Mouse (Mus musculus) c-Kit-positive CD71-positive TER-119-negative erythroid progenitor cells, embryonic 14.5 days (primary cell): Measurements from ENCODE around the gene Dkc1.
"Not testable (repeated sequence)": the region's sequence is repeated elsewhere in the genome, so short reads cannot be mapped to it uniquely, and the experiment has no call there.

Experiments
- DNase-seq: peaks from one replicate; pipeline ENCODE4 v3.0.0-alpha.2; 2013; ENCODE audit warnings: low read depth

The Dkc1 gene

DNA sequence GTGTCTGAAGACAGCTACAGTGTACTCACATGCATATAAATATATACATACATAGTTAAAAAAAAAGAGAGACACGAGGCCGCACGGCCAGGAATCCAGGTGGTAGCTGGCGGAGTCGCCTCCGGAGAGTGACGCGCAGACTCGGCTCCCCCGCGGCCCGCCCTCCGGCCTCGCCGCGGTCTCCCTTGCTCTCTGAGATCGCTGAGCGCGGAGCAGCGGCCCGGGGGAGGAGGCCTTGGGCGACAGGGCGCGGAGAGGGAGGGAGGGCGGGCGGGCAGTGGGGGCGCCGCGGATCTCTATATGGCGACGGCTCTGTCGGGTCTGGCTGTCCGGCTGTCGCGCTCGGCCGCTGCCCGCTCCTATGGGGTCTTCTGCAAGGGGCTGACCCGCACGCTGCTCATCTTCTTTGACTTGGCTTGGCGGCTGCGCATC lies 47.5 kb downstream of the Dkc1 start:
- DNase-seq: not testable (repeated sequence)

DNA sequence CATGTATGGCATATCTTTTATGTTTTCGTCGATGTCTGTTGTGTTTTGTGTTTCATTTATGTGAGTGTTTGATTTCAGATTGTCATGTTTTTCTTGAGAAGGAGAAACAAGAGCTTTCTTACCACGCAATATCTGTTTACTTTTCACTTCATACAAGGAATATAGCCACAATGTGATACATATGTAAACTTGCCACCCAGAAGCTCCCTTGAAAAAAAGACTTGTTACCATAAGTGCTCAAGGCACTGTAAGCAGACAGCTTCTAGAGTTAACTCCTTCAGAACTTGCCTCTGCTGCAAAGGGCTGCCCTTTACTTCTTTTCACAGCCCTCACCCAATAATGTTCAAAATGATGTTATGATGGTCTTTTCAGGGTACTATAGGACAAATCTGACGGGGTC lies 52.8 kb downstream of the Dkc1 start:
- DNase-seq: no peak

DNA sequence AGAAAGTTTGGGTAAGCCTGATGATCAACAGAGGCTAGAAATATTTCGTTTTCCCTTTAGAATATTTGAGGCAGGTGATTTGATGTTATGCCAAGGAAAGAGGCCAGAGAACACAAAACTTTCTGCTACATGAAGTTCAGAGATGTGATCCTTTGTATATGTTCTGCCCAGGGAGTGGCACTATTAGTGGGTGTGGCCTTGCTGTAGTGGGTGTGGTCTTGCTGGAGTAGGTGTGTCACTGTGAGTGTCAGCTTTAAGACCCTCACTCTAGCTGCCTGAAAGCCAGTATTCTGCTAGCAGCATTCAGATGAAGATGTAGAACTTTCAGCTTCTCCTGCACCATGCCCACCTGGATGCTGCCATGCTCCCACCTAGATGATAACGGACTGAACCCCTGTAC lies 54.6 kb downstream of the Dkc1 start:
- DNase-seq: no peak

DNA sequence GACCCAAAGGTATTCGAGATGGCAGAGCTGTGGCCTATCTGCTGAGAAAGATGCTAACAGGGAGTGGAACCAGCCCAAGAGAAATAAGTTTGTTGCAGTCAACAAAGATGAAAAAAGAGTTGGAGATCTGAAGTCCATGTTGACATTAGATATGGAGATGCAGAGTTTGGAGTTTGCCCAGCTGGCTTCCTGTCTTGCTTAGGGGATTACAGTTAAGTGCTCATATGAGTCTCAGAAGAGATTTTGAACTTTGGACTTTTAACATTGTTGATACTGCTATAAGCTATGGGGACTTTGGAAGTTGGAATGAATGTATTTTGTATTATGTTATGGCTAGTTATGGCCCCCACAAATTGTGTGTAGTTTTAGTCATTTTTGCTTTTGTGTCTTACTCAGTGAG lies 56.6 kb downstream of the Dkc1 start:
- DNase-seq: no peak

DNA sequence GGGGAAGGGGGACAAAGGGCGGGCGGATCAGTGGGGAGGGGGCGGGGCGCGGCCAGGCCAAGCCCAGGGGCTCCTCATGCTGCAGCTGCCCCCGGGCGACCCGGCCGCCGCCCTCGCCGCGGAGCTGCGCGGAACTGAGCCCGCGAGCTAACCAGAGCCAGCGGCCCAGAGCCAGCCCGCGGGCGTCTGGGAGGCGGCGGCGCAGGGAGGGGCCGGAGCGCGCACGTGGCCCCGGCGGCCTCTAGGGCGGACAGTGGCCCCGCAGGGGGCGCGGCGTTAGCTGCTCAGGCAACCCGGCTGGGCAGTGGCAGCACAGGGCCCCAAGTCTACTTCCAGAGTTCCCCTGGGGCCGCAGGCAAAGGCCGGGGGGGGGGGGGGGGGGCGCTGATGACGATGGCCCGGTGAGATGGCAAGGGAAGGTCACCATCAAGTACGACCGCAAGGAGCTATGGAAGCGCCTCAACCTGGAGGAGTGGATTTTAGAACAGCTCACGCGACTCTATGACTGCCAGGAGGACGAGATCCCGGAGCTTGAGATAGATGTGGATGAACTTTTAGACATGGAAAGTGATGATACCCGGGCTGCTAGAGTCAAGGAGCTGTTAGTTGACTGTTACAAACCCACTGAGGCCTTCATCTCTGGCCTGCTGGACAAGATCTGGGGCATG lies 60.1 kb downstream of the Dkc1 start:
- DNase-seq: no peak
